Mouse (Mus musculus) thymus, postnatal 0 days (tissue): Measurements from ENCODE around the gene Smim11. TPM values are rescaled to one million over a fixed set of nuclear protein-coding genes. Genes with fewer than 3 reads are reported as not detected.

ENCODE experiments used
- DNase-seq: peaks from one replicate; pipeline ENCODE4 v3.0.0-alpha.2; 2015; ENCODE audit warnings: low spot score
- polyA plus RNA-seq: library from polyadenylated mRNA; unstranded; fragments of >200 nt; fragmentation: Nextera tagmentation; extraction: Ambion mirVana; gene quantifications from 2 replicates; pipeline ENCODE4 v1.2.1, GENCODE M21; 2015

Gene Smim11
- polyA plus RNA-seq, 1 experiment from 2014 or later = 157 TPM

- peak; percentile 85 for DNase-seq
Observed at GRCm38 (mm10) chr16:92319353-92320109, 18.4 kb downstream of the Smim11 start.

- DNase-seq = no peak
Observed at GRCm38 (mm10) chr16:92320361-92320760, 19.3 kb downstream of the Smim11 start.

GRCm38 (mm10) chr16:92321341-92321740 is 20.3 kb downstream of the Smim11 start, which contains the start of gene Fam243:
TSS of gene Fam243 (minus strand) at chr16:92321441.
- DNase-seq = no peak

GRCm38 (mm10) chr16:92324309-92325061 is 23.4 kb downstream of the Smim11 start:
- DNase-seq = no peak

GRCm38 (mm10) chr16:92325062-92325406 is 23.9 kb downstream of the Smim11 start:
- no peak for DNase-seq

GRCm38 (mm10) chr16:92327911-92328310 is 26.8 kb downstream of the Smim11 start:
- DNase-seq = no peak

GRCm38 (mm10) chr16:92330966-92331365 is 29.9 kb downstream of the Smim11 start:
- no peak for DNase-seq

GRCm38 (mm10) chr16:92334600-92334999 is 33.5 kb downstream of the Smim11 start:
- DNase-seq = no peak

- DNase-seq = peak; percentile 68
Observed at GRCm38 (mm10) chr16:92336280-92336679, 35.2 kb downstream of the Smim11 start.

- peak; percentile 58 for DNase-seq
Observed at GRCm38 (mm10) chr16:92340612-92341511, 39.8 kb downstream of the Smim11 start.

GRCm38 (mm10) chr16:92345177-92345576 is 44.1 kb downstream of the Smim11 start:
- DNase-seq = no peak

GRCm38 (mm10) chr16:92346297-92346916 is 45.3 kb downstream of the Smim11 start:
- no peak for DNase-seq

- no peak for DNase-seq
Observed at GRCm38 (mm10) chr16:92348941-92349340, 47.9 kb downstream of the Smim11 start.

GRCm38 (mm10) chr16:92353295-92353694 is 52.2 kb downstream of the Smim11 start:
- no peak for DNase-seq

- DNase-seq = no peak
Observed at GRCm38 (mm10) chr16:92353897-92354296, 52.8 kb downstream of the Smim11 start.

- DNase-seq = no peak
Observed at GRCm38 (mm10) chr16:92355366-92355765, 54.3 kb downstream of the Smim11 start.

- no peak for DNase-seq
Observed at GRCm38 (mm10) chr16:92355982-92356381, 54.9 kb downstream of the Smim11 start.

- DNase-seq = no peak
Observed at GRCm38 (mm10) chr16:92357023-92357422, 55.9 kb downstream of the Smim11 start.

GRCm38 (mm10) chr16:92357566-92357965 is 56.5 kb downstream of the Smim11 start:
- DNase-seq = no peak

GRCm38 (mm10) chr16:92358734-92359133 is 57.6 kb downstream of the Smim11 start:
- no peak for DNase-seq

- DNase-seq = no peak
Observed at GRCm38 (mm10) chr16:92359229-92359628, 58.1 kb downstream of the Smim11 start, which contains the start of gene Kcne1. TSS of gene Kcne1 (minus strand) at chr16:92359468.
